Mouse (Mus musculus): ENCODE measurements around the gene Tenm4. TPM values are rescaled to one million over a fixed set of nuclear protein-coding genes. Genes with fewer than 3 reads are reported as not detected.

Gene Tenm4
- polyA plus RNA-seq, 1 experiment from 2014 or later: 41.4 TPM

DNA sequence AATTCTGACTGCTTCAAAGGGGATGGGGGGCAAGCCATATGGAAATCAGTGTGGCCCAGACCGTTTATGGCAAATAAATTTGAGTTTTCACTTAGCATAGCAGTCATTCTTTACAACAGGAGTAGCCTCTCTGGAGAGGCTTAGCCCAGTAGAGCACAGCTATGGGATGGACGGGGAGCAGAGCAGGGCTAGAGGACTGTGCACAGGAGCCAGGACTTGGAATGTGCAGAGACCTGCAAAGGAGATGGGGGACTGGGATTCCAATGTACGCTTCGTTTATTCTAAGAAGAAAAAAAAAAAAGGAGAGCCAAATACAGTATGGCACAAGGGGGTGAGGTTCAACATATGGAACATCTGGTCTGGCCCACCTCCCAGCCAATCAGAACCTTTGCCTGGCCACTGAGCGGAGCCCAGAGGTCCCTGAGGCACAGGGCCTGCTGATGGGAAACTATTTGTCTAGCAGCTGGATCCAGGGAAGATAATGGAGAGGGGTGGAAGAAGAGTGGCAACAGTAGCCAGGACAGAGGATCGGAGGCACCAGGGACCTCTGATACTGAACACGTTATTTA is 381.3 kb downstream of the Tenm4 start:
- no peak overlapping the region for H3K4me3 ChIP-seq (ENCODE audit: low read depth, low read length)
- no peak overlapping the region for H3K4me2 ChIP-seq (ENCODE audit: low read length)
- H3K4me1 ChIP-seq (ENCODE audit: control insufficient read depth, insufficient read depth, low read length): peaks cover 13% of the 10 kb centered on the region; the same call in 1 of the 2 replicates
- H3K27me3 ChIP-seq (ENCODE audit: control insufficient read depth, insufficient read depth, low read depth, low read length): no peaks in the 10 kb centered on the region
- no peak for ATAC-seq
- 79% methylated on average over 7 of the region's 7 CpGs for WGBS
- no peak overlapping the region for H3K9ac ChIP-seq (ENCODE audit: low read depth, low read length)
- no peak overlapping the region for H3K27ac ChIP-seq (ENCODE audit: low read length)
- H3K9me3 ChIP-seq (replicated peaks; ENCODE audit: control insufficient read depth, low read length, poor library complexity, severe bottlenecking): no peaks in the 10 kb centered on the region
- H3K36me3 ChIP-seq (ENCODE audit: control insufficient read depth, insufficient read depth, low read length): 0 out of 2 replicates have a peak, but pooled peaks cover 2% of the 10 kb centered on the region

- ATAC-seq: peak; percentile 32; the same call in 1 of the 2 replicates
- WGBS: 45% methylated on average over 6 of the region's 6 CpGs
These were observed 383.2 kb downstream of the Tenm4 start for GRCm38 (mm10) chr7:96554277-96554690.

GRCm38 (mm10) chr7:96555294-96555693 is 384.2 kb downstream of the Tenm4 start:
- no peak overlapping the region for H3K4me3 ChIP-seq (ENCODE audit: low read depth, low read length)
- no peak for ATAC-seq
- H3K4me2 ChIP-seq (ENCODE audit: low read length): no peak overlapping the region
- no peaks in the 10 kb centered on the region for H3K9me3 ChIP-seq (replicated peaks; ENCODE audit: control insufficient read depth, low read length, poor library complexity, severe bottlenecking)
- H3K36me3 ChIP-seq (ENCODE audit: control insufficient read depth, insufficient read depth, low read length): 0 out of 2 replicates have a peak, but pooled peaks cover 2% of the 10 kb centered on the region
- peaks cover 13% of the 10 kb centered on the region; the same call in 1 of the 2 replicates for H3K4me1 ChIP-seq (ENCODE audit: control insufficient read depth, insufficient read depth, low read length)
- H3K9ac ChIP-seq (ENCODE audit: low read depth, low read length): no peak overlapping the region
- H3K27ac ChIP-seq (ENCODE audit: low read length): no peak overlapping the region
- no peaks in the 10 kb centered on the region for H3K27me3 ChIP-seq (ENCODE audit: control insufficient read depth, insufficient read depth, low read depth, low read length)
- WGBS: 22% methylated on average over 5 of the region's 5 CpGs

More at GRCm38 (mm10) chr7:96554277-96554690, 383.2 kb downstream of the Tenm4 start:
- Histone ChIP-seq H3K9ac (ENCODE audit: low read depth, low read length) (no peak overlapping the region), H3K27me3 (ENCODE audit: control insufficient read depth, insufficient read depth, low read depth, low read length) (no peaks in the 10 kb centered on the region), H3K4me2 (ENCODE audit: low read length) (no peak overlapping the region), H3K4me1 (ENCODE audit: control insufficient read depth, insufficient read depth, low read length) (peaks cover 13% of the 10 kb centered on the region; the same call in 1 of the 2 replicates), H3K9me3 (replicated peaks; ENCODE audit: control insufficient read depth, low read length, poor library complexity, severe bottlenecking) (no peaks in the 10 kb centered on the region), H3K27ac (ENCODE audit: low read length) (no peak overlapping the region), H3K4me3 (ENCODE audit: low read depth, low read length) (no peak overlapping the region), H3K36me3 (ENCODE audit: control insufficient read depth, insufficient read depth, low read length) (0 out of 2 replicates have a peak, but pooled peaks cover 2% of the 10 kb centered on the region)

GRCm38 (mm10) chr7:96556756-96557155 is 385.7 kb downstream of the Tenm4 start:
- no peaks in the 10 kb centered on the region for H3K9me3 ChIP-seq (replicated peaks; ENCODE audit: control insufficient read depth, low read length, poor library complexity, severe bottlenecking)
- no peaks in the 10 kb centered on the region for H3K36me3 ChIP-seq (ENCODE audit: control insufficient read depth, insufficient read depth, low read length)
- no peak overlapping the region for H3K27ac ChIP-seq (ENCODE audit: low read length)
- no peak overlapping the region for H3K4me2 ChIP-seq (ENCODE audit: low read length)
- peaks cover 13% of the 10 kb centered on the region; the same call in 1 of the 2 replicates for H3K4me1 ChIP-seq (ENCODE audit: control insufficient read depth, insufficient read depth, low read length)
- H3K27me3 ChIP-seq (ENCODE audit: control insufficient read depth, insufficient read depth, low read depth, low read length): no peaks in the 10 kb centered on the region
- 76% methylated on average over 5 of the region's 5 CpGs for WGBS
- no peak overlapping the region for H3K4me3 ChIP-seq (ENCODE audit: low read depth, low read length)
- H3K9ac ChIP-seq (ENCODE audit: low read depth, low read length): no peak overlapping the region
- no peak for ATAC-seq

- no peaks in the 10 kb centered on the region for H3K4me1 ChIP-seq (ENCODE audit: control insufficient read depth, insufficient read depth, low read length)
- no peak overlapping the region for H3K4me3 ChIP-seq (ENCODE audit: low read depth, low read length)
- H3K9ac ChIP-seq (ENCODE audit: low read depth, low read length): no peak overlapping the region
- ATAC-seq: no peak
- no peak overlapping the region for H3K4me2 ChIP-seq (ENCODE audit: low read length)
- no peaks in the 10 kb centered on the region for H3K36me3 ChIP-seq (ENCODE audit: control insufficient read depth, insufficient read depth, low read length)
- no peaks in the 10 kb centered on the region for H3K9me3 ChIP-seq (replicated peaks; ENCODE audit: control insufficient read depth, low read length, poor library complexity, severe bottlenecking)
- H3K27me3 ChIP-seq (ENCODE audit: control insufficient read depth, insufficient read depth, low read depth, low read length): no peaks in the 10 kb centered on the region
- no peak overlapping the region for H3K27ac ChIP-seq (ENCODE audit: low read length)
- 70% methylated on average over 3 of the region's 3 CpGs for WGBS
These were observed 391.8 kb downstream of the Tenm4 start for GRCm38 (mm10) chr7:96562890-96563289.

GRCm38 (mm10) chr7:96563329-96564065 is 392.5 kb downstream of the Tenm4 start:
- Histone ChIP-seq H3K27me3 (ENCODE audit: control insufficient read depth, insufficient read depth, low read depth, low read length) (no peaks in the 10 kb centered on the region), H3K4me1 (ENCODE audit: control insufficient read depth, insufficient read depth, low read length) (no peaks in the 10 kb centered on the region), H3K4me3 (ENCODE audit: low read depth, low read length) (no peak overlapping the region), H3K27ac (ENCODE audit: low read length) (no peak overlapping the region), H3K9me3 (replicated peaks; ENCODE audit: control insufficient read depth, low read length, poor library complexity, severe bottlenecking) (no peaks in the 10 kb centered on the region), H3K4me2 (ENCODE audit: low read length) (no peak overlapping the region), H3K36me3 (ENCODE audit: control insufficient read depth, insufficient read depth, low read length) (no peaks in the 10 kb centered on the region), H3K9ac (ENCODE audit: low read depth, low read length) (no peak overlapping the region)
- no peak for ATAC-seq
- 47% methylated on average over 3 of the region's 3 CpGs for WGBS

DNA sequence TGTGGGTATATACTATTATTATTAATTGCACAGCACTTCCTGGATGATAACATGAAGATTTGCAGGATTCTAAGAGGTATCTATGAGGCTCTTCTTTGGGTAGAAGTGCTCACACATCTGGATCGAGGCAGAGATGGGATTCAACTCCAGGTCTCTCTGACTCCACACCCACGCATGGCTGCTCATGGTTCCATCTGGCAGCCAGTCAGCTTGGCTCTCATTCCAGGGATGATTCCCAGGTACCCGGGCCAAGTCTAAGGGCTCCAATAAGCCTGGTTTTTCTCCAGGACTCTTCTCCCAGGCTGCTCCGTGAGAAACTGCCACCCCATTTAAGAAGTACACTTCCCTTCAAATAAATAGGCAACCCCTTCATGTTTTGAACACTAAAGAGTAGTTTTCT is 394.8 kb downstream of the Tenm4 start:
- ATAC-seq: no peak

GRCm38 (mm10) chr7:96566260-96566659 is 395.2 kb downstream of the Tenm4 start:
- Histone ChIP-seq H3K4me1 (ENCODE audit: control insufficient read depth, insufficient read depth, low read length) (no peaks in the 10 kb centered on the region), H3K4me2 (ENCODE audit: low read length) (no peak overlapping the region), H3K4me3 (ENCODE audit: low read depth, low read length) (no peak overlapping the region), H3K36me3 (ENCODE audit: control insufficient read depth, insufficient read depth, low read length) (no peaks in the 10 kb centered on the region), H3K9me3 (replicated peaks; ENCODE audit: control insufficient read depth, low read length, poor library complexity, severe bottlenecking) (no peaks in the 10 kb centered on the region), H3K27me3 (ENCODE audit: control insufficient read depth, insufficient read depth, low read depth, low read length) (no peaks in the 10 kb centered on the region), H3K27ac (ENCODE audit: low read length) (no peak overlapping the region), H3K9ac (ENCODE audit: low read depth, low read length) (no peak overlapping the region)
- 94% methylated on average over 4 of the region's 4 CpGs for WGBS
- ATAC-seq: no peak

More for the DNA sequence above, 394.8 kb downstream of the Tenm4 start:
- Histone ChIP-seq H3K9ac (ENCODE audit: low read depth, low read length) (no peak overlapping the region), H3K27me3 (ENCODE audit: control insufficient read depth, insufficient read depth, low read depth, low read length) (no peaks in the 10 kb centered on the region), H3K4me1 (ENCODE audit: control insufficient read depth, insufficient read depth, low read length) (no peaks in the 10 kb centered on the region), H3K4me3 (ENCODE audit: low read depth, low read length) (no peak overlapping the region), H3K36me3 (ENCODE audit: control insufficient read depth, insufficient read depth, low read length) (no peaks in the 10 kb centered on the region), H3K27ac (ENCODE audit: low read length) (no peak overlapping the region), H3K4me2 (ENCODE audit: low read length) (no peak overlapping the region), H3K9me3 (replicated peaks; ENCODE audit: control insufficient read depth, low read length, poor library complexity, severe bottlenecking) (no peaks in the 10 kb centered on the region)
- WGBS: 78% methylated on average over 4 of the region's 4 CpGs

DNA sequence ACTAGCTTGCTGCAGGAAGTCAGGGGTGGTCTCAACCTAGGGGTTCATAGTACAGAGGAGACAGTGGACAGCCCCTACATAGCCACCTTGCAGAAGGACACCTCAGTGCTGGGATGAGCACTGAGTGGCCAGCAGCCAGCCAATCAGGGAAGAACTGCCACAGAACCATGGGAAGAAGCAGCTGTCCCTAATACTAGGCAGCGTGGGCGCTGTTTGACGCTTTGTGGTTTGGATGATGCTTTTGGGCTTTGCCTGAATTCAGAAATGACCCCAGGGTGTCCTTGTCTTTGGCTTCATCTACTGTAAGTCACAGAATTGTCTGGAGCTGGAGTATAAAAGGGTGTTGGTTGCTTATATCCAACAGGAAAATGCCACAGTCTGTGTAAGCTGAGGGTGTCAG is 397.0 kb downstream of the Tenm4 start:
- Histone ChIP-seq H3K9me3 (replicated peaks; ENCODE audit: control insufficient read depth, low read length, poor library complexity, severe bottlenecking) (no peaks in the 10 kb centered on the region), H3K4me3 (ENCODE audit: low read depth, low read length) (no peak overlapping the region), H3K27me3 (ENCODE audit: control insufficient read depth, insufficient read depth, low read depth, low read length) (no peaks in the 10 kb centered on the region), H3K9ac (ENCODE audit: low read depth, low read length) (no peak overlapping the region), H3K27ac (ENCODE audit: low read length) (no peak overlapping the region), H3K4me2 (ENCODE audit: low read length) (no peak overlapping the region), H3K4me1 (ENCODE audit: control insufficient read depth, insufficient read depth, low read length) (no peaks in the 10 kb centered on the region), H3K36me3 (ENCODE audit: control insufficient read depth, insufficient read depth, low read length) (no peaks in the 10 kb centered on the region)
- 90% methylated on average over 3 of the region's 3 CpGs for WGBS
- ATAC-seq: no peak
